10 mouse cellular contexts compared by ENCODE assay signal in genomic region chr19:47449513-47450227, GRCm38 (mm10). TPM values are rescaled to one million over a fixed set of nuclear protein-coding genes. Genes with fewer than 3 reads are reported as not detected.
DNase-seq lines count a peak whose midpoint lies in the region; ATAC-seq and TF ChIP-seq lines count a peak whose summit lies in the region.
"Had no signal": no experiment of that assay in that cellular context is flagged by ENCODE, and none has a peak within 500 bp of the region (broad histone marks: within the 10 kb centered on the region; RNA-seq: fewer than 3 reads in every experiment).

No protein-coding gene starts in this region.

- intact Hi-C loops in heart, postnatal 14 days (cut with DNase I) = no loop called here

- no peaks in the 10 kb centered on the region for H3K36me3 ChIP-seq in heart, embryonic 11.5 days (ENCODE audit: control insufficient read depth, insufficient read depth, low read length)
- no peaks in the 10 kb centered on the region for H3K36me3 ChIP-seq in lung, embryonic 14.5 days (ENCODE audit: insufficient read depth)
- H3K36me3 ChIP-seq in ES-E14 (ENCODE audit: control insufficient read depth, insufficient read depth, low read length, poor library complexity, severe bottlenecking) = no peaks in the 10 kb centered on the region

- no peak for DNase-seq in heart, postnatal 14 days
- DNase-seq in lung, embryonic 14.5 days = no peak
- DNase-seq in lung, postnatal 14 days = no peak
- peak; percentile 47 for DNase-seq in ES-E14 (ENCODE audit: low read depth, low spot score)
- peak; percentile 59 for DNase-seq in naive thymus-derived CD4-positive, alpha-beta T cell, adult 2 months (ENCODE audit: low read depth)
- DNase-seq in frontal cortex, adult 2 months (ENCODE audit: extremely low spot score in 1 of 2, low spot score in 1 of 2) = no peak
- DNase-seq in layer of hippocampus, adult 9-10 months (ENCODE audit: low spot score) = no peak
- DNase-seq: cerebellum, postnatal 36 days had no signal

- no peaks in the 10 kb centered on the region for H3K9me3 ChIP-seq in heart, embryonic 11.5 days (replicated peaks; ENCODE audit: control insufficient read depth, low read length)
- no peaks in the 10 kb centered on the region for H3K9me3 ChIP-seq in lung, embryonic 14.5 days (ENCODE audit: low read depth, low read length)
- no peaks in the 10 kb centered on the region for H3K9me3 ChIP-seq in ES-E14 (ENCODE audit: control insufficient read depth, insufficient read depth, low read depth, low read length)

- 56% methylated on average over 4 of the region's 4 CpGs for WGBS in heart, embryonic 11.5 days (ENCODE audit: insufficient replicate concordance)
- 44% methylated on average over 4 of the region's 4 CpGs for WGBS in lung, embryonic 14.5 days

- in situ Hi-C loops in ES-E14 (cut with MboI; ENCODE audit: low sequenced_read_pairs in 2 of 2, unreplicated experiment in 2 of 2) = no loop called here

- ATAC-seq in heart, embryonic 11.5 days (replicated peaks; ENCODE audit: insufficient number of reproducible peaks, low FRiP score, low TSS enrichment) = no peak
- no peak for ATAC-seq in lung, embryonic 14.5 days (ENCODE audit: insufficient read depth)
- ATAC-seq: hindbrain, postnatal 0 days had no signal

- peak overlapping the region; percentile 61 for H3K27ac ChIP-seq in heart, embryonic 11.5 days (ENCODE audit: low read depth, low read length)
- 0 out of 2 replicates have a peak overlapping the region, but pooled peaks have one; percentile 12 for H3K27ac ChIP-seq in lung, embryonic 14.5 days (ENCODE audit: low read depth)
- peak overlapping the region; percentile 95 for H3K27ac ChIP-seq in ES-E14 (ENCODE audit: insufficient read depth, low read depth, low read length, poor library complexity, severe bottlenecking)
- H3K27ac ChIP-seq: hindbrain, postnatal 0 days had no signal

- peaks cover 89% of the 10 kb centered on the region for H3K4me1 ChIP-seq in heart, embryonic 11.5 days (ENCODE audit: control insufficient read depth, insufficient read depth, low read length)
- H3K4me1 ChIP-seq in lung, embryonic 14.5 days (ENCODE audit: insufficient read depth) = peaks cover 75% of the 10 kb centered on the region
- peaks cover 15 to 63% of the 10 kb centered on the region in 2 experiments; a peak in 3 of 4 replicates for H3K4me1 ChIP-seq in ES-E14 (ENCODE audit: control insufficient read depth in 2 of 2, insufficient read depth in 2 of 2, low read length in 2 of 2, poor library complexity in 1 of 2)

- no peaks in the 10 kb centered on the region for H3K27me3 ChIP-seq in heart, embryonic 11.5 days (ENCODE audit: control insufficient read depth, insufficient read depth, low read length)
- H3K27me3 ChIP-seq in lung, embryonic 14.5 days (ENCODE audit: insufficient read depth, low read length) = no peaks in the 10 kb centered on the region

- no peak for TF ChIP-seq CTCF in lung, embryonic 14.5 days (IDR thresholded peaks at IDR 0.05; ENCODE audit: low read depth)

- H3K4me2 ChIP-seq in heart, embryonic 11.5 days = no peak overlapping the region
- H3K4me2 ChIP-seq in lung, embryonic 14.5 days = no peak overlapping the region

- no peak overlapping the region for H3K9ac ChIP-seq in heart, embryonic 11.5 days (ENCODE audit: low read depth, low read length)
- H3K9ac ChIP-seq in lung, embryonic 14.5 days = no peak overlapping the region
- peak overlapping the region; percentile 34; the same call in 1 of the 2 replicates for H3K9ac ChIP-seq in ES-E14 (ENCODE audit: insufficient read depth, low read depth, low read length, poor library complexity, severe bottlenecking)

- no peak overlapping the region for H3K4me3 ChIP-seq in heart, embryonic 11.5 days (ENCODE audit: low read depth, low read length)
- H3K4me3 ChIP-seq in lung, embryonic 14.5 days (ENCODE audit: low read depth, low read length) = no peak overlapping the region
- no peak overlapping the region for H3K4me3 ChIP-seq in ES-E14 (ENCODE audit: insufficient read depth in 1 of 2, low read depth in 1 of 2, low read length in 2 of 2, poor library complexity in 1 of 2, severe bottlenecking in 1 of 2)

TF ChIP-seq in ES-E14, 5 proteins besides CTCF, POLR2A, EP300 and RAD21:
- TF ChIP-seq HCFC1 (IDR thresholded peaks at IDR 0.05; ENCODE audit: borderline replicate concordance, insufficient read depth, low read length) (no peak), MAFK (IDR thresholded peaks at IDR 0.05; ENCODE audit: insufficient read depth, low read depth, low read length) (no peak), CHD2 (IDR thresholded peaks at IDR 0.05; ENCODE audit: low read depth, low read length) (no peak), ZC3H11A (IDR thresholded peaks at IDR 0.05; ENCODE audit: borderline replicate concordance, low read depth, low read length) (no peak), ZNF384 (IDR thresholded peaks at IDR 0.05; ENCODE audit: low read depth, low read length) (no peak)

RNA-seq across cellular contexts. Expression of gene Sh3pxd2a, which starts 14.5 kb away (rescaled TPM):
- 6.9 and 10.1 TPM in 2 replicates for polyA plus RNA-seq in heart, embryonic 11.5 days (2014; fragmentation: Nextera tagmentation; extraction: Ambion mirVana)
- total RNA-seq in heart, postnatal 14 days (2021) = 10 to 100 TPM; 75.2 to 75.9 TPM
- 10.2 and 12.0 TPM in 2 replicates for polyA plus RNA-seq in lung, embryonic 14.5 days (2014; fragmentation: Nextera tagmentation; extraction: Ambion mirVana)
- total RNA-seq in ES-E14 (2012; rRNA removed) = 12.3 and 13.0 TPM in 2 replicates
- 13.2 and 15.0 TPM in 2 replicates for polyA plus RNA-seq in frontal cortex, adult 2 months (2012; rRNA removed)

Comparison
In these comparisons a context has a peak if more than half of its experiments do, and no peak if none do; other contexts are left out.
1. H3K27ac ChIP-seq: peak in every context shown above with its lines; median percentile 95 in ES-E14; 61 in heart, embryonic 11.5 days; 12 in lung, embryonic 14.5 days.
2. DNase-seq: peak in ES-E14 (single experiment) and naive thymus-derived CD4-positive, alpha-beta T cell, adult 2 months (single experiment); none in heart, postnatal 14 days (0 of 2), lung, embryonic 14.5 days (single experiment), lung, postnatal 14 days (single experiment), frontal cortex, adult 2 months (0 of 2) and layer of hippocampus, adult 9-10 months (single experiment).